Mouse (Mus musculus): ENCODE measurements around the gene Vps36. TPM values are rescaled to one million over a fixed set of nuclear protein-coding genes. Genes with fewer than 3 reads are reported as not detected.

Gene Vps36
- polyA plus RNA-seq, 1 experiment = 52.4 TPM

- H3K4me1 ChIP-seq (ENCODE audit: control insufficient read depth, insufficient read depth, low read length) = peaks cover 2% of the 10 kb centered on the region
- TF ChIP-seq POLR2A (IDR thresholded peaks at IDR 0.05; ENCODE audit: insufficient read depth, low read length) = no peak
- no peak for TF ChIP-seq EP300 (IDR thresholded peaks at IDR 0.05; ENCODE audit: insufficient read depth, low read depth, low read length)
- no peak for TF ChIP-seq CTCF (IDR thresholded peaks at IDR 0.05; ENCODE audit: low read depth, low read length)
- no peaks in the 10 kb centered on the region for H3K36me3 ChIP-seq (ENCODE audit: control insufficient read depth, insufficient read depth, low read length, poor library complexity, severe bottlenecking)
- no peaks in the 10 kb centered on the region for H3K9me3 ChIP-seq (replicated peaks; ENCODE audit: control insufficient read depth, insufficient read depth, low read length, poor library complexity, severe bottlenecking)
- H3K9ac ChIP-seq (ENCODE audit: low read depth, poor library complexity, severe bottlenecking) = peak overlapping the region; percentile 99
- H3K4me3 ChIP-seq (ENCODE audit: low read depth, low read length) = peak overlapping the region; percentile 88
- H3K27me3 ChIP-seq (ENCODE audit: control insufficient read depth, insufficient read depth, low read length, poor library complexity, severe bottlenecking) = no peaks in the 10 kb centered on the region; the same call in 1 of the 2 replicates
- H3K27ac ChIP-seq (ENCODE audit: insufficient read depth, low read length) = peak overlapping the region; percentile 50; the same call in 1 of the 2 replicates
Measured at GRCm38 (mm10) chr8:22193432-22194010, 912 bp downstream of the Vps36 start.

GRCm38 (mm10) chr8:22197914-22198313 lies 5.3 kb downstream of the Vps36 start:
- Histone ChIP-seq H3K27ac (ENCODE audit: insufficient read depth, low read length) (no peak overlapping the region), H3K4me3 (ENCODE audit: low read depth, low read length) (no peak overlapping the region), H3K4me1 (ENCODE audit: control insufficient read depth, insufficient read depth, low read length) (no peaks in the 10 kb centered on the region), H3K9ac (ENCODE audit: low read depth, poor library complexity, severe bottlenecking) (no peak overlapping the region), H3K27me3 (ENCODE audit: control insufficient read depth, insufficient read depth, low read length, poor library complexity, severe bottlenecking) (no peaks in the 10 kb centered on the region), H3K9me3 (replicated peaks; ENCODE audit: control insufficient read depth, insufficient read depth, low read length, poor library complexity, severe bottlenecking) (no peaks in the 10 kb centered on the region), H3K36me3 (ENCODE audit: control insufficient read depth, insufficient read depth, low read length, poor library complexity, severe bottlenecking) (peaks cover 14% of the 10 kb centered on the region)
- TF ChIP-seq POLR2A (IDR thresholded peaks at IDR 0.05; ENCODE audit: insufficient read depth, low read length) (no peak), CTCF (IDR thresholded peaks at IDR 0.05; ENCODE audit: low read depth, low read length) (no peak), EP300 (IDR thresholded peaks at IDR 0.05; ENCODE audit: insufficient read depth, low read depth, low read length) (no peak)

GRCm38 (mm10) chr8:22199481-22199880 lies 6.9 kb downstream of the Vps36 start:
- Histone ChIP-seq H3K9ac (ENCODE audit: low read depth, poor library complexity, severe bottlenecking) (no peak overlapping the region), H3K4me3 (ENCODE audit: low read depth, low read length) (no peak overlapping the region), H3K4me1 (ENCODE audit: control insufficient read depth, insufficient read depth, low read length) (no peaks in the 10 kb centered on the region), H3K27me3 (ENCODE audit: control insufficient read depth, insufficient read depth, low read length, poor library complexity, severe bottlenecking) (no peaks in the 10 kb centered on the region), H3K36me3 (ENCODE audit: control insufficient read depth, insufficient read depth, low read length, poor library complexity, severe bottlenecking) (peaks cover 14% of the 10 kb centered on the region), H3K27ac (ENCODE audit: insufficient read depth, low read length) (no peak overlapping the region), H3K9me3 (replicated peaks; ENCODE audit: control insufficient read depth, insufficient read depth, low read length, poor library complexity, severe bottlenecking) (no peaks in the 10 kb centered on the region)
- TF ChIP-seq EP300 (IDR thresholded peaks at IDR 0.05; ENCODE audit: insufficient read depth, low read depth, low read length) = no peak
- peak; percentile 35 for TF ChIP-seq CTCF (IDR thresholded peaks at IDR 0.05; ENCODE audit: low read depth, low read length)

GRCm38 (mm10) chr8:22207535-22207934 lies 14.9 kb downstream of the Vps36 start:
- no peaks in the 10 kb centered on the region for H3K9me3 ChIP-seq (replicated peaks; ENCODE audit: control insufficient read depth, insufficient read depth, low read length, poor library complexity, severe bottlenecking)
- no peaks in the 10 kb centered on the region for H3K4me1 ChIP-seq (ENCODE audit: control insufficient read depth, insufficient read depth, low read length)
- H3K27me3 ChIP-seq (ENCODE audit: control insufficient read depth, insufficient read depth, low read length, poor library complexity, severe bottlenecking) = no peaks in the 10 kb centered on the region
- no peak overlapping the region for H3K27ac ChIP-seq (ENCODE audit: insufficient read depth, low read length)
- H3K36me3 ChIP-seq (ENCODE audit: control insufficient read depth, insufficient read depth, low read length, poor library complexity, severe bottlenecking) = peaks cover 31% of the 10 kb centered on the region
- no peak overlapping the region for H3K9ac ChIP-seq (ENCODE audit: low read depth, poor library complexity, severe bottlenecking)
- H3K4me3 ChIP-seq (ENCODE audit: low read depth, low read length) = no peak overlapping the region
- no peak for TF ChIP-seq CTCF (IDR thresholded peaks at IDR 0.05; ENCODE audit: low read depth, low read length)
- TF ChIP-seq POLR2A (IDR thresholded peaks at IDR 0.05; ENCODE audit: insufficient read depth, low read length) = no peak
- TF ChIP-seq EP300 (IDR thresholded peaks at IDR 0.05; ENCODE audit: insufficient read depth, low read depth, low read length) = no peak

GRCm38 (mm10) chr8:22209012-22209411 lies 16.4 kb downstream of the Vps36 start:
- TF ChIP-seq POLR2A (IDR thresholded peaks at IDR 0.05; ENCODE audit: insufficient read depth, low read length) (no peak), EP300 (IDR thresholded peaks at IDR 0.05; ENCODE audit: insufficient read depth, low read depth, low read length) (no peak), CTCF (IDR thresholded peaks at IDR 0.05; ENCODE audit: low read depth, low read length) (no peak)
- Histone ChIP-seq H3K4me1 (ENCODE audit: control insufficient read depth, insufficient read depth, low read length) (no peaks in the 10 kb centered on the region), H3K4me3 (ENCODE audit: low read depth, low read length) (no peak overlapping the region), H3K9ac (ENCODE audit: low read depth, poor library complexity, severe bottlenecking) (no peak overlapping the region), H3K27me3 (ENCODE audit: control insufficient read depth, insufficient read depth, low read length, poor library complexity, severe bottlenecking) (no peaks in the 10 kb centered on the region), H3K27ac (ENCODE audit: insufficient read depth, low read length) (no peak overlapping the region), H3K36me3 (ENCODE audit: control insufficient read depth, insufficient read depth, low read length, poor library complexity, severe bottlenecking) (peaks cover 30% of the 10 kb centered on the region), H3K9me3 (replicated peaks; ENCODE audit: control insufficient read depth, insufficient read depth, low read length, poor library complexity, severe bottlenecking) (no peaks in the 10 kb centered on the region)

- peaks cover 29% of the 10 kb centered on the region for H3K36me3 ChIP-seq (ENCODE audit: control insufficient read depth, insufficient read depth, low read length, poor library complexity, severe bottlenecking)
- H3K4me3 ChIP-seq (ENCODE audit: low read depth, low read length) = no peak overlapping the region
- H3K27ac ChIP-seq (ENCODE audit: insufficient read depth, low read length) = no peak overlapping the region
- H3K4me1 ChIP-seq (ENCODE audit: control insufficient read depth, insufficient read depth, low read length) = no peaks in the 10 kb centered on the region
- no peaks in the 10 kb centered on the region for H3K27me3 ChIP-seq (ENCODE audit: control insufficient read depth, insufficient read depth, low read length, poor library complexity, severe bottlenecking)
- H3K9ac ChIP-seq (ENCODE audit: low read depth, poor library complexity, severe bottlenecking) = no peak overlapping the region
- TF ChIP-seq CTCF (IDR thresholded peaks at IDR 0.05; ENCODE audit: low read depth, low read length) (no peak), EP300 (IDR thresholded peaks at IDR 0.05; ENCODE audit: insufficient read depth, low read depth, low read length) (no peak), POLR2A (IDR thresholded peaks at IDR 0.05; ENCODE audit: insufficient read depth, low read length) (no peak)
- no peaks in the 10 kb centered on the region for H3K9me3 ChIP-seq (replicated peaks; ENCODE audit: control insufficient read depth, insufficient read depth, low read length, poor library complexity, severe bottlenecking)
Measured at GRCm38 (mm10) chr8:22214826-22215225, 22.2 kb downstream of the Vps36 start.

All from ES-Bruce4 (cell line).